Mouse (Mus musculus): ENCODE data around the gene Ppt2.

Ppt2 gene

GRCm38 (mm10) chr17:34656666-34657065 is 28.4 kb upstream of the Ppt2 start:
- no peak for DNase-seq (ENCODE audit: low spot score)

- DNase-seq (ENCODE audit: low spot score), result peak; percentile 65
Measured at GRCm38 (mm10) chr17:34655581-34655991, 27.3 kb upstream of the Ppt2 start.

GRCm38 (mm10) chr17:34655160-34655559 is 26.9 kb upstream of the Ppt2 start:
- peak; percentile 58 for DNase-seq (ENCODE audit: low spot score)

- no peak for DNase-seq (ENCODE audit: low spot score)
Measured at GRCm38 (mm10) chr17:34654392-34654791, 26.1 kb upstream of the Ppt2 start.

- no peak for DNase-seq (ENCODE audit: low spot score)
Measured at GRCm38 (mm10) chr17:34653746-34654285, 25.5 kb upstream of the Ppt2 start.

- no peak for DNase-seq (ENCODE audit: low spot score)
Measured at GRCm38 (mm10) chr17:34652985-34653384, 24.7 kb upstream of the Ppt2 start.

- no peak for DNase-seq (ENCODE audit: low spot score)
Measured at GRCm38 (mm10) chr17:34652546-34652945, 24.2 kb upstream of the Ppt2 start.

- DNase-seq (ENCODE audit: low spot score), result no peak
Measured at GRCm38 (mm10) chr17:34651507-34652221, 23.4 kb upstream of the Ppt2 start.

GRCm38 (mm10) chr17:34650781-34651180 is 22.5 kb upstream of the Ppt2 start:
- no peak for DNase-seq (ENCODE audit: low spot score)

- DNase-seq (ENCODE audit: low spot score), result no peak
Measured at GRCm38 (mm10) chr17:34649106-34649864, 21.0 kb upstream of the Ppt2 start.

- DNase-seq (ENCODE audit: low spot score), result no peak
Measured at GRCm38 (mm10) chr17:34648141-34648890, 20.0 kb upstream of the Ppt2 start.

- DNase-seq (ENCODE audit: low spot score), result peak; percentile 66
Measured at GRCm38 (mm10) chr17:34646906-34647787, 18.8 kb upstream of the Ppt2 start, which contains the start of gene Atf6b. TSS of gene Atf6b (plus strand) at chr17:34647146.

- no peak for DNase-seq (ENCODE audit: low spot score)
Measured at GRCm38 (mm10) chr17:34645831-34646511, 17.7 kb upstream of the Ppt2 start.

GRCm38 (mm10) chr17:34645256-34645829 is 17.0 kb upstream of the Ppt2 start:
- DNase-seq (ENCODE audit: low spot score), result no peak

- DNase-seq (ENCODE audit: low spot score), result peak; percentile 90
Measured at GRCm38 (mm10) chr17:34644608-34645007, 16.3 kb upstream of the Ppt2 start, which contains the start of gene Fkbpl. TSS of gene Fkbpl (plus strand) at chr17:34644764.

- DNase-seq (ENCODE audit: low spot score), result no peak
Measured at GRCm38 (mm10) chr17:34643944-34644343, 15.6 kb upstream of the Ppt2 start.

GRCm38 (mm10) chr17:34643379-34643778 is 15.1 kb upstream of the Ppt2 start:
- DNase-seq (ENCODE audit: low spot score), result no peak

- DNase-seq (ENCODE audit: low spot score), result no peak
Measured at GRCm38 (mm10) chr17:34641945-34642344, 13.6 kb upstream of the Ppt2 start.

GRCm38 (mm10) chr17:34640778-34641601 is 12.7 kb upstream of the Ppt2 start:
- no peak for DNase-seq (ENCODE audit: low spot score)

Data from ovary, postnatal 10 days (tissue).